Mouse (Mus musculus): ENCODE data around the gene Rab5b.
"Not testable (repeated sequence)": the region's sequence is repeated elsewhere in the genome, so short reads cannot be mapped to it uniquely, and the experiment has no call there.

The Rab5b gene

GRCm38 (mm10) chr10:128695992-128696807 lies at the start of gene Rab5b:
Gene Rab5b (minus strand): TSS chr10:128696264.
- peak; percentile 99 to 100 for DNase-seq (ENCODE audit: inconsistent age in 2 of 2, low spot score in 1 of 2)

- DNase-seq (ENCODE audit: inconsistent age in 2 of 2, low spot score in 1 of 2), result peak in 1 of 2 experiments; percentile 64
Observed at GRCm38 (mm10) chr10:128744680-128745601, 48.9 kb upstream of the Rab5b start, which contains the start of gene Dgka. Gene Dgka (minus strand): TSS chr10:128744855.

- DNase-seq (ENCODE audit: inconsistent age in 2 of 2, low spot score in 1 of 2), result peak in 1 of 2 experiments; percentile 32
Observed at GRCm38 (mm10) chr10:128744211-128744610, 48.1 kb upstream of the Rab5b start.

GRCm38 (mm10) chr10:128743791-128744191 lies 47.7 kb upstream of the Rab5b start:
- DNase-seq (ENCODE audit: inconsistent age in 2 of 2, low spot score in 1 of 2), result peak; percentile 71 to 89

GRCm38 (mm10) chr10:128743235-128743634 lies 47.2 kb upstream of the Rab5b start:
- DNase-seq (ENCODE audit: inconsistent age in 2 of 2, low spot score in 1 of 2), result peak in 1 of 2 experiments; percentile 68

GRCm38 (mm10) chr10:128742616-128743015 lies 46.6 kb upstream of the Rab5b start:
- DNase-seq (ENCODE audit: inconsistent age in 2 of 2, low spot score in 1 of 2), result no peak

GRCm38 (mm10) chr10:128740296-128740695 lies 44.2 kb upstream of the Rab5b start:
- no peak for DNase-seq (ENCODE audit: inconsistent age in 2 of 2, low spot score in 1 of 2)

GRCm38 (mm10) chr10:128737435-128737834 lies 41.4 kb upstream of the Rab5b start:
- DNase-seq (ENCODE audit: inconsistent age in 2 of 2, low spot score in 1 of 2), result peak; percentile 72 to 86

GRCm38 (mm10) chr10:128731992-128732391 lies 35.9 kb upstream of the Rab5b start:
- DNase-seq (ENCODE audit: inconsistent age in 2 of 2, low spot score in 1 of 2), result no peak

- DNase-seq (ENCODE audit: inconsistent age in 2 of 2, low spot score in 1 of 2), result peak; percentile 70 to 90
Observed at GRCm38 (mm10) chr10:128731002-128731433, 35.0 kb upstream of the Rab5b start.

GRCm38 (mm10) chr10:128728059-128728458 lies 32.0 kb upstream of the Rab5b start:
- DNase-seq (ENCODE audit: inconsistent age in 2 of 2, low spot score in 1 of 2), result no peak

GRCm38 (mm10) chr10:128725466-128725865 lies 29.4 kb upstream of the Rab5b start:
- DNase-seq (ENCODE audit: inconsistent age in 2 of 2, low spot score in 1 of 2), result not testable (repeated sequence)

- DNase-seq (ENCODE audit: inconsistent age in 2 of 2, low spot score in 1 of 2), result no peak
Observed at GRCm38 (mm10) chr10:128715559-128716537, 19.8 kb upstream of the Rab5b start.

- not testable (repeated sequence) for DNase-seq (ENCODE audit: inconsistent age in 2 of 2, low spot score in 1 of 2)
Observed at GRCm38 (mm10) chr10:128711318-128711717, 15.3 kb upstream of the Rab5b start.

- DNase-seq (ENCODE audit: inconsistent age in 2 of 2, low spot score in 1 of 2), result peak in 1 of 2 experiments; percentile 37
Observed at GRCm38 (mm10) chr10:128705317-128705693, 9.2 kb upstream of the Rab5b start.

GRCm38 (mm10) chr10:128704491-128705316 lies 8.6 kb upstream of the Rab5b start, which contains the start of gene Cdk2:
Gene Cdk2 (minus strand): TSS chr10:128705031.
- DNase-seq (ENCODE audit: inconsistent age in 2 of 2, low spot score in 1 of 2), result peak; percentile 94 to 97

GRCm38 (mm10) chr10:128703895-128704294 lies 7.8 kb upstream of the Rab5b start, which contains the start of gene Pmel:
Gene Pmel (plus strand): TSS chr10:128704195.
- DNase-seq (ENCODE audit: inconsistent age in 2 of 2, low spot score in 1 of 2), result no peak

- peak; percentile 42 to 58 for DNase-seq (ENCODE audit: inconsistent age in 2 of 2, low spot score in 1 of 2)
Observed at GRCm38 (mm10) chr10:128702328-128703007, 6.4 kb upstream of the Rab5b start.

GRCm38 (mm10) chr10:128700712-128701111 lies 4.6 kb upstream of the Rab5b start:
- DNase-seq (ENCODE audit: inconsistent age in 2 of 2, low spot score in 1 of 2), result no peak
